Mouse (Mus musculus) CH12.LX (cell line): ENCODE results near the gene Erg28. TPM values are rescaled to one million over a fixed set of nuclear protein-coding genes. Genes with fewer than 3 reads are reported as not detected.

Source experiments
- DNase-seq: peaks from one replicate; pipeline ENCODE4 v3.0.0-alpha.2; 2013; ENCODE audit errors: extremely low read depth
- H3K27ac ChIP-seq: 2 replicates; pipeline ENCODE4 v1.5.1; 2012; ENCODE audit warnings: low read depth, mild to moderate bottlenecking, control low read depth, moderate library complexity; ENCODE audit not compliant: insufficient read depth
- H3K27me3 ChIP-seq: replicated peaks from 2 replicates; pipeline ENCODE3; 2012; ENCODE audit warnings: inconsistent platforms
- H3K36me3 ChIP-seq, 2 experiments: replicated peaks in 1 of 2; 2 replicates each; pipeline versions ENCODE3 to v1.6.1; 2012; ENCODE audit warnings: inconsistent platforms in 1 of 2, low read length in 1 of 2, mild to moderate bottlenecking in 1 of 2, mixed read lengths in 1 of 2, moderate library complexity in 1 of 2; ENCODE audit not compliant: control insufficient read depth in 1 of 2, insufficient read depth in 1 of 2
- H3K4me1 ChIP-seq, 2 experiments: 2 replicates each; pipeline ENCODE4 v1.6.1; 2012; ENCODE audit warnings: inconsistent platforms in 1 of 2, moderate library complexity in 1 of 2; ENCODE audit not compliant: insufficient read depth in 2 of 2, control insufficient read depth in 1 of 2
- H3K4me2 ChIP-seq: 2 replicates; pipeline ENCODE4 v1.6.1; 2012; ENCODE audit warnings: low read depth, mild to moderate bottlenecking, control low read depth; ENCODE audit not compliant: poor library complexity, insufficient read depth, severe bottlenecking
- H3K4me3 ChIP-seq, 3 experiments: fragments of 150-350 bp in 1 of 3; sonication (generic) in 1 of 3; replicated peaks in 1 of 3; 2 replicates each; pipeline versions ENCODE3 to v1.5.1; 2011 to 2012; ENCODE audit warnings: low read depth in 2 of 3, low read length in 2 of 3, mild to moderate bottlenecking in 2 of 3, moderate library complexity in 2 of 3, control low read depth in 1 of 3, improper control_type of control experiment in 1 of 3, inconsistent platforms in 1 of 3, mixed read lengths in 1 of 3; ENCODE audit not compliant: poor library complexity in 1 of 3
- H3K79me2 ChIP-seq: replicated peaks from 2 replicates; pipeline ENCODE4 v1.6.1; 2012; ENCODE audit warnings: mild to moderate bottlenecking, moderate library complexity; ENCODE audit not compliant: control insufficient read depth, poor library complexity, insufficient read depth, severe bottlenecking; ENCODE audit errors: extremely low read depth
- H3K9ac ChIP-seq: 2 replicates; pipeline ENCODE4 v1.6.1; 2012; ENCODE audit warnings: low read depth, mild to moderate bottlenecking, control low read depth, moderate library complexity; ENCODE audit not compliant: insufficient read depth
- H3K9me3 ChIP-seq: replicated peaks from 2 replicates; pipeline ENCODE3; 2012; ENCODE audit warnings: low read length, inconsistent platforms, mixed read lengths
- CHD1 ChIP-seq: IDR thresholded peaks from 2 replicates; pipeline ENCODE4 v1.6.1; 2012; ENCODE audit warnings: low read depth, low read length, improper control_type of control experiment, inconsistent platforms
- CTCF ChIP-seq, 2 experiments: IDR thresholded peaks in 1 of 2; conservative IDR thresholded peaks in 1 of 2; 2 replicates each; pipeline ENCODE4 v1.5.1; 2011 to 2012; ENCODE audit warnings: low read depth in 2 of 2, low read length in 2 of 2, improper control_type of control experiment in 1 of 2, inconsistent platforms in 1 of 2, mild to moderate bottlenecking in 1 of 2, moderate library complexity in 1 of 2
- E2F4 ChIP-seq: IDR thresholded peaks from 2 replicates; pipeline ENCODE4 v1.6.1; 2011; ENCODE audit warnings: low read depth, low read length, improper control_type of control experiment; ENCODE audit not compliant: insufficient replicate concordance
- GABPA ChIP-seq: IDR thresholded peaks from 2 replicates; pipeline ENCODE4 v1.6.1; 2012; ENCODE audit warnings: low read depth, low read length, improper control_type of control experiment, inconsistent platforms; ENCODE audit not compliant: insufficient replicate concordance
- HCFC1 ChIP-seq: IDR thresholded peaks from 2 replicates; pipeline ENCODE4 v1.6.1; 2012; ENCODE audit warnings: low read depth, mild to moderate bottlenecking, inconsistent platforms, low read length, improper control_type of control experiment
- JUN ChIP-seq: IDR thresholded peaks from 2 replicates; pipeline ENCODE4 v1.6.1; 2011; ENCODE audit warnings: low read depth, mild to moderate bottlenecking, low read length, improper control_type of control experiment, moderate library complexity; ENCODE audit not compliant: insufficient read depth
- MAFK ChIP-seq: IDR thresholded peaks from 2 replicates; pipeline ENCODE4 v1.6.1; 2011; ENCODE audit warnings: low read length, improper control_type of control experiment; ENCODE audit not compliant: insufficient replicate concordance
- MAX ChIP-seq: IDR thresholded peaks from 2 replicates; pipeline ENCODE4 v1.6.1; 2011; ENCODE audit warnings: low read length, improper control_type of control experiment
- MAZ ChIP-seq: IDR thresholded peaks from 2 replicates; pipeline ENCODE4 v1.6.1; 2012; ENCODE audit warnings: low read depth, mild to moderate bottlenecking, inconsistent platforms, low read length, improper control_type of control experiment, moderate library complexity
- MEF2A ChIP-seq: IDR thresholded peaks from 2 replicates; pipeline ENCODE4 v1.6.1; 2014; ENCODE audit warnings: low read depth, mild to moderate bottlenecking, inconsistent platforms, low read length, improper control_type of control experiment, borderline replicate concordance
- MXI1 ChIP-seq: IDR thresholded peaks from 2 replicates; pipeline ENCODE4 v1.6.1; 2011; ENCODE audit warnings: mild to moderate bottlenecking, low read depth, low read length, improper control_type of control experiment
- MYC ChIP-seq: IDR thresholded peaks from 2 replicates; pipeline ENCODE4 v1.6.1; 2011; ENCODE audit warnings: low read depth, mild to moderate bottlenecking, improper control_type of control experiment, low read length
- PAX5 ChIP-seq: IDR thresholded peaks from 2 replicates; pipeline ENCODE4 v1.6.1; 2012; ENCODE audit warnings: low read length, inconsistent platforms, mixed read lengths
- POLR2A ChIP-seq: IDR thresholded peaks from 2 replicates; pipeline ENCODE4 v1.6.1; 2011; ENCODE audit warnings: low read depth, mild to moderate bottlenecking, improper control_type of control experiment, low read length
- POLR2AphosphoS2 ChIP-seq: IDR thresholded peaks from 2 replicates; pipeline ENCODE4 v1.6.1; 2011; ENCODE audit warnings: low read depth, low read length, improper control_type of control experiment
- RAD21 ChIP-seq: IDR thresholded peaks from 2 replicates; pipeline ENCODE4 v1.6.1; 2011; ENCODE audit warnings: low read depth, mild to moderate bottlenecking, low read length, improper control_type of control experiment, moderate library complexity
- SIN3A ChIP-seq: IDR thresholded peaks from 2 replicates; pipeline ENCODE4 v1.6.1; 2012; ENCODE audit warnings: low read length, improper control_type of control experiment, inconsistent platforms
- SMC3 ChIP-seq: IDR thresholded peaks from 2 replicates; pipeline ENCODE4 v1.6.1; 2011; ENCODE audit warnings: low read depth, low read length, improper control_type of control experiment
- UBTF ChIP-seq: IDR thresholded peaks from 2 replicates; pipeline ENCODE4 v1.6.1; 2012; ENCODE audit warnings: low read depth, mild to moderate bottlenecking, inconsistent platforms, low read length, improper control_type of control experiment, moderate library complexity
- USF2 ChIP-seq: conservative IDR thresholded peaks from 2 replicates; pipeline ENCODE4 v1.6.1; 2011; ENCODE audit warnings: low read depth, low read length, improper control_type of control experiment
- ZC3H11A ChIP-seq: IDR thresholded peaks from 2 replicates; pipeline ENCODE4 v1.6.1; 2012; ENCODE audit warnings: low read depth, mild to moderate bottlenecking, inconsistent platforms, low read length, improper control_type of control experiment
- ZKSCAN1 ChIP-seq: IDR thresholded peaks from 2 replicates; pipeline ENCODE4 v1.6.1; 2012; ENCODE audit warnings: low read depth, inconsistent platforms, low read length, improper control_type of control experiment, borderline replicate concordance
- ZMIZ1 ChIP-seq: IDR thresholded peaks from 2 replicates; pipeline ENCODE4 v1.6.1; 2012; ENCODE audit warnings: low read depth, mild to moderate bottlenecking, inconsistent platforms, low read length, improper control_type of control experiment
- ZNF384 ChIP-seq: IDR thresholded peaks from 2 replicates; pipeline ENCODE4 v1.6.1; 2012; ENCODE audit warnings: low read depth, low read length, improper control_type of control experiment, inconsistent platforms
- dilution Hi-C: fragments of 300-500 bp; cut with MboI; formaldehyde crosslinking; loops from 2 replicates; pipeline ENCODE4 v1.14.3; 2020; ENCODE audit warnings: low sequenced_read_pairs; ENCODE audit not compliant: extremely low pct_unique_long_range_greater_than_20kb, extremely low pct_ligation_motif_present
- in situ Hi-C: fragments of 300-500 bp; cut with MboI; formaldehyde crosslinking; loops from 3 replicates; pipeline ENCODE4 v1.14.3; 2019; ENCODE audit warnings: low sequenced_read_pairs, low pct_ligation_motif_present, low pct_unique_long_range_greater_than_20kb, mixed read lengths
- polyA plus RNA-seq: library from polyadenylated mRNA; unstranded; fragments of >175 nt; gene quantifications from 2 replicates; pipeline ENCODE4 v1.2.1, GENCODE M21; 2012; ENCODE audit warnings: low read depth; ENCODE audit not compliant: insufficient read length
- total RNA-seq, 2 experiments: library from RNA; depleted of rRNA; stranded (reverse); fragments of 300-350 nt in 1 of 2; fragments of >200 nt in 1 of 2; gene quantifications; 2 replicates each; pipeline ENCODE4 v1.2.3; 2012 to 2014

Gene Erg28
- total and polyA plus RNA-seq, 3 experiments: 83.6 to 318 (median 143) TPM

- Histone ChIP-seq H3K27me3 (no peaks in the 10 kb centered on the region), H3K4me3 (no peak overlapping the region), H3K36me3 (no peaks in the 10 kb centered on the region), H3K9me3 (no peaks in the 10 kb centered on the region), H3K4me2 (no peak overlapping the region), H3K9ac (no peak overlapping the region), H3K4me1 (no peaks in the 10 kb centered on the region), H3K79me2 (no peaks in the 10 kb centered on the region), H3K27ac (no peak overlapping the region)
- dilution Hi-C loops: no loop called here
- in situ Hi-C loops: no loop called here
- DNase-seq: no peak
- TF ChIP-seq GABPA (no peak), ZKSCAN1 (no peak), POLR2A (no peak), MAFK (no peak), RAD21 (no peak), UBTF (no peak), CTCF (conservative IDR thresholded peaks at IDR 0.05 in 1 of 2, IDR thresholded peaks at IDR 0.05 in 1 of 2; ENCODE audit: low read depth in 2 of 2, low read length in 2 of 2) (no peak), SIN3A (no peak), MXI1 (no peak), POLR2AphosphoS2 (no peak), ZNF384 (no peak), MEF2A (no peak), E2F4 (no peak), PAX5 (no peak), ZC3H11A (no peak)
- TF ChIP-seq, all 38 proteins: peak for 0
These were observed 39.2 kb downstream of the Erg28 start for GRCm38 (mm10) chr12:85784916-85785815.

- TF ChIP-seq HCFC1 (no peak), ZKSCAN1 (no peak), POLR2A (no peak), MYC (no peak), UBTF (no peak), ZMIZ1 (no peak), JUN (no peak), USF2 (no peak), CHD1 (no peak), E2F4 (no peak), MAZ (no peak), MXI1 (no peak), MAX (no peak), ZC3H11A (no peak), SMC3 (no peak), RAD21 (no peak), CTCF (conservative IDR thresholded peaks at IDR 0.05 in 1 of 2, IDR thresholded peaks at IDR 0.05 in 1 of 2; ENCODE audit: low read depth in 2 of 2, low read length in 2 of 2) (no peak), MEF2A (no peak)
- DNase-seq: no peak
- H3K27ac ChIP-seq: no peak overlapping the region
- no peak overlapping the region for H3K4me2 ChIP-seq
- dilution Hi-C loops: no loop called here
- no peaks in the 10 kb centered on the region; a peak in 1 of 4 replicates for H3K4me1 ChIP-seq
- H3K36me3 ChIP-seq: no peaks in the 10 kb centered on the region
- H3K9me3 ChIP-seq: no peaks in the 10 kb centered on the region
- in situ Hi-C loops: no loop called here
- no peaks in the 10 kb centered on the region for H3K79me2 ChIP-seq
- no peaks in the 10 kb centered on the region for H3K27me3 ChIP-seq
- H3K9ac ChIP-seq: no peak overlapping the region
- no peak overlapping the region for H3K4me3 ChIP-seq
These were observed 42.7 kb downstream of the Erg28 start for GRCm38 (mm10) chr12:85781606-85782005.
